Mouse (Mus musculus) cortical plate, adult 2 months (tissue): ENCODE data around the gene Iqcc. TPM values are rescaled to one million over a fixed set of nuclear protein-coding genes. Genes with fewer than 3 reads are reported as not detected.

Experiments
- H3K27ac ChIP-seq: fragments of 200-500 bp; 2 replicates; pipeline ENCODE4 v1.5.1; 2012; ENCODE audit warnings: low read length, control low read depth, inconsistent platforms; ENCODE audit not compliant: insufficient read depth
- H3K4me1 ChIP-seq: fragments of 200-500 bp; 2 replicates; pipeline ENCODE4 v1.6.1; 2011; ENCODE audit warnings: low read length; ENCODE audit not compliant: control insufficient read depth, insufficient read depth
- H3K4me3 ChIP-seq: fragments of 200-500 bp; 2 replicates; pipeline ENCODE4 v1.5.1; 2011; ENCODE audit warnings: mild to moderate bottlenecking, low read length, control low read depth; ENCODE audit not compliant: insufficient read depth
- CTCF ChIP-seq: fragments of 200-500 bp; IDR thresholded peaks from 2 replicates; pipeline ENCODE4 v1.5.1; 2011; ENCODE audit warnings: mild to moderate bottlenecking, control low read depth, low read length; ENCODE audit not compliant: insufficient read depth; ENCODE audit errors: extremely low read depth
- POLR2A ChIP-seq: fragments of 200-500 bp; IDR thresholded peaks from 2 replicates; pipeline ENCODE4 v1.6.1; 2011; ENCODE audit warnings: mild to moderate bottlenecking, low read length, control low read depth; ENCODE audit not compliant: insufficient read depth; ENCODE audit errors: extremely low read depth
- polyA plus RNA-seq: library from polyadenylated mRNA; depleted of rRNA; stranded (reverse); fragments of >200 nt; gene quantifications from 2 replicates; pipeline ENCODE4 v1.2.3, GENCODE M21; 2012

Gene Iqcc
- polyA plus RNA-seq, 1 experiment, result 35.4 TPM

DNA sequence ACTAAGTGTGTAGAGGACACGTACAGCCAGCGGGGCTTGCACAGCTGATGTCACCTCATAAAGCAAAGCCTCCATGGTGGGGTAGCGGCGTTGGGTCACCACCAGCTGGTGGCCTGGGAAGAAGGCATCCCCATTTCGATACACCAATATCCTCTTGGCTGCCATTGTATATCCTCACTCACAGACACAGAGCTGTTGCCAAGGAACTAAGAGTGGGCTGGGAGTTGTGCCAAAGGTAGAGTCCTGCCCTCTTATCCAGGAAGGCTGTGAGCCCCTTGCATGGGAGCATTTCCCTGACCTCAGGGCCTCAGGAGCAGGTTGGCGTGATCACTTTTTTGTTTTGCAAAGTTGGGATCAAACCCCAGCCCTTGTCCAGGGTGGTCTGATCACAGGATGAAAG is 4.8 kb downstream of the Iqcc start, which contains the start of gene Dcdc2b:
Gene Dcdc2b (minus strand): TSS at position 165 of the 400 bp plus-strand sequence.
- Histone ChIP-seq H3K27ac (no peak within 1 kb of the TSS), H3K4me1 (0 out of 2 replicates have a peak, but pooled peaks cover 1% of the 10 kb centered on the region), H3K4me3 (no peak within 1 kb of the TSS)
- TF ChIP-seq CTCF (no peak), POLR2A (no peak)

DNA sequence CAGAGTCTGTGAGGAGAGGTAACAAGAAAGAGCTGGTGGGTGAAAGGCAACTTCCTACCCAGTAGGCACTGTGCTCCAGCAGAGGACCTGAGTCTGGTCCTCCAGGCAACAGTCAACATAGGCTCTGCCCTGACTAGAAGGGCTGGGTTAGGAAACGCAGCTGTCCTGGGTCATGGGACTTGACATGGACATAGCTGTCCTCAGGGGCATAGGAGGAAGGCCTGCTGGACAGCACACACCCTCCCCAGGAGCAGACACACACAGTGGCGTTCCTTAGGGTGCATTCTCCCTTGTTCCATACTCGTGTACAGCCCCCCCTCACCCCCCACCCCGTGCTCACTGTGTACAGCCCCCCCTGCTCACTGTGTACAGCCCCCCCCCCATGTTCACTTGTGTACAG is 8.4 kb downstream of the Iqcc start:
- TF ChIP-seq POLR2A, result no peak
- no peak for TF ChIP-seq CTCF
- Histone ChIP-seq H3K4me3 (no peak overlapping the region), H3K27ac (no peak overlapping the region), H3K4me1 (0 out of 2 replicates have a peak, but pooled peaks cover 1% of the 10 kb centered on the region)

GRCm38 (mm10) chr4:129610026-129610425 is 8.9 kb downstream of the Iqcc start:
- no peak for TF ChIP-seq CTCF
- 0 out of 2 replicates have a peak, but pooled peaks have one; percentile 3 for TF ChIP-seq POLR2A
- Histone ChIP-seq H3K4me1 (0 out of 2 replicates have a peak, but pooled peaks cover 1% of the 10 kb centered on the region), H3K27ac (no peak overlapping the region), H3K4me3 (no peak overlapping the region)

- Histone ChIP-seq H3K27ac (0 out of 2 replicates have a peak overlapping the region, but pooled peaks have one; percentile 13), H3K4me1 (0 out of 2 replicates have a peak, but pooled peaks cover 1% of the 10 kb centered on the region), H3K4me3 (no peak overlapping the region)
- TF ChIP-seq CTCF (no peak), POLR2A (no peak)
Measured at GRCm38 (mm10) chr4:129609139-129609631, 9.7 kb downstream of the Iqcc start.

DNA sequence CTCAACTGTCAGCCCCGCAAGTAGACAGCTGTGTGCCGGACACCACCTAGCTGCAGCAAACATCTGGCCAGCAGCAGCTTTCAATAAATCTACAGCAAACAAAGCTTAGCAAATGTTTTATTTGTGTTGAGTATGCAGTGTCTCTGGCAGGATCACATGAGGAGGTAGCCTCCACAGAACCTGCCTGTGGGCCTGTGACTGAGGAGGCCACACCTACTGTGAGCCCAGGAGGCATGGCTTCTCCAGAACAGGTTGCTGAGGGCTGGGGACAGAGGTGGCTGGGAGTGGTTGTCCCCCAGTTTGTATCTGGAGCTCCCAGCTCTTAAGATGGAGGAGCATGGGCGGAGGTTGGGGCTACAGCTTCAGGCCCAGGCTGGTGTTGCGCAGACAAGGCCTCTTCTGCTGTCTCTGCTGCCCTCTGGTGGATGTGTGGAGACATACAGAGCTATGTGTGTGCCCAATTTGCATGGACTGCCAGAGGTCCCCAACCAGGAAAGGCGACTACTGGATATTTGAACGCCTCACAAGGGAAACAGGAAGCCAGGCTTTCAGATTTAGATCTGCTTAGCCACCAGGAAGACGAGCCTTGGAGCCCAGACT is 10.4 kb downstream of the Iqcc start:
- Histone ChIP-seq H3K4me3 (no peak overlapping the region), H3K27ac (peak overlapping the region; percentile 19), H3K4me1 (0 out of 2 replicates have a peak, but pooled peaks cover 1% of the 10 kb centered on the region)
- peak; percentile 93 for TF ChIP-seq CTCF
- peak; percentile 73; the same call in 1 of the 2 replicates for TF ChIP-seq POLR2A

GRCm38 (mm10) chr4:129600233-129601158 is 18.4 kb downstream of the Iqcc start, which contains the start of the genes Eif3i and Tmem234:
Gene Eif3i (minus strand): TSS chr4:129600648.
Gene Tmem234 (plus strand): TSS chr4:129600668.
- peak within 1 kb of the TSS; percentile 90 for H3K4me3 ChIP-seq
- peaks cover 5% of the 10 kb centered on the region for H3K4me1 ChIP-seq
- H3K27ac ChIP-seq, result peak within 1 kb of the TSS; percentile 14; the same call in 1 of the 2 replicates
- TF ChIP-seq POLR2A, result peak; percentile 83; the same call in 1 of the 2 replicates
- no peak for TF ChIP-seq CTCF

DNA sequence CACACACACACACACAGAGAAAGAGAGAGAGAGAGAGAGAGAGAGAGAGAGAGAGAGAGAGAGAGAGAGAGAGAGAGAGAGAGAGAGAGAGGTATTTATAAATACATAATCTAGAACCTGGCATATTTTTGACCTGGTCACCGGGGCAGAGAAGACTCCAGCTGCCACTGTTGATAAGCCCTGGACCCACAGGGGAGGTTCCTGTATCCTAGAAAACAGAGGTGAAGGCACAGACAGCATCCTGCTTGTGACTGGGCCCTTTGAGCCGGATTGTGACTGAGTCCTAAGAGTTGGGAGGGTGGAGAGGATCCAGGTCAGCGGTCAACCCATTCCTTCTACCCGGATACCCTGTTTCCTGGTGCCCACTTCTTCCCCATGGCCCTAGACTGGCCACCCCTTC is 30.0 kb downstream of the Iqcc start:
- no peak for TF ChIP-seq POLR2A
- no peak for TF ChIP-seq CTCF
- Histone ChIP-seq H3K27ac (no peak overlapping the region), H3K4me1 (no peaks in the 10 kb centered on the region), H3K4me3 (no peak overlapping the region)

GRCm38 (mm10) chr4:129586943-129587342 is 32.0 kb downstream of the Iqcc start:
- Histone ChIP-seq H3K4me1 (no peaks in the 10 kb centered on the region), H3K27ac (no peak overlapping the region), H3K4me3 (no peak overlapping the region)
- TF ChIP-seq POLR2A (no peak), CTCF (no peak)

DNA sequence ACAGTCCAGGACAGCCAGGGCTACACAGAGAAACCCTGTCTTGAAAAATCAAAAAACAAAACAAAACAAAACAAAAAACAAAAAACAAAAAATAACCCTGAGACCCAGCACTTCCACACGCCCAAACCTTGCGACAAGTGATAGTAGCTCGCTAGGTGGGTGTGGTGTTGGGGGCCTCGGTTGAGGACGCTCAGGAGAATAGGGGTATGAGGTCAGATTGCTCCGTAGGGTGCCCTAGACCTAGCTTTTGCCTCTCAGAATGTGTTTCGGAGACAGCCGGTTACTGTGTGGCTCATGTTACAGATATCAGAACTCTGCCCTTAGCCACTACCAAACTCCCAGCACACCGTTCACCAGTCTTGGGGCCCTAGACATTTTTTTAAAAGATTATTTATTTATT is 33.1 kb downstream of the Iqcc start:
- TF ChIP-seq CTCF (no peak), POLR2A (no peak)
- H3K4me1 ChIP-seq, result no peaks in the 10 kb centered on the region
- H3K4me3 ChIP-seq, result no peak overlapping the region
- no peak overlapping the region for H3K27ac ChIP-seq
